Mouse (Mus musculus): Measurements from ENCODE around the gene Zfhx3.

Gene Zfhx3

GRCm38 (mm10) chr8:108706848-108707541 lies 764.6 kb downstream of the Zfhx3 start:
- no peak for DNase-seq

GRCm38 (mm10) chr8:108707576-108708281 lies 765.3 kb downstream of the Zfhx3 start:
- DNase-seq = no peak

- DNase-seq = no peak
Observed at GRCm38 (mm10) chr8:108708833-108709387, 766.5 kb downstream of the Zfhx3 start.

DNA sequence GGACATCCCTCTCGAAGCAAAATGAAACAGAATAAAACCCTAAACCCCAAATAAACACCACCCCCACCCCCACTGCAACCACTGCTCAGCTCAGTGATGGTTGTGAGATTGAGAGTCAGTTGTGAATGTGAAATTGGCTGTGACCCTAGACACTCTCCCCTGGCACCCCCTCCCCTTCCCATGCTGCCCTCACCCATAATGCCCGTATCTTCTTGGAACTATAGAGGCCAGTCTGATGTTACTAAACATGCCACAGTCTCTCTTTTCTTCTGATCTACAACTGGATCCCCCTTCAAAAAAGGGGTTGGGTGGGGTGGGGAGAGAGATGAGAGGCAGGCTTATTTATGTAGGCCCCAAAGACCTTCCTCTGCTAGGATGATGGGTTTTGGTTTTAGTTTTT lies 767.0 kb downstream of the Zfhx3 start:
- DNase-seq = no peak

- no peak for DNase-seq
Observed at GRCm38 (mm10) chr8:108709928-108710606, 767.6 kb downstream of the Zfhx3 start.

GRCm38 (mm10) chr8:108710607-108711489 lies 768.4 kb downstream of the Zfhx3 start:
- no peak for DNase-seq

GRCm38 (mm10) chr8:108711490-108711793 lies 769.0 kb downstream of the Zfhx3 start:
- no peak for DNase-seq

GRCm38 (mm10) chr8:108712001-108712411 lies 769.6 kb downstream of the Zfhx3 start:
- no peak for DNase-seq

DNA sequence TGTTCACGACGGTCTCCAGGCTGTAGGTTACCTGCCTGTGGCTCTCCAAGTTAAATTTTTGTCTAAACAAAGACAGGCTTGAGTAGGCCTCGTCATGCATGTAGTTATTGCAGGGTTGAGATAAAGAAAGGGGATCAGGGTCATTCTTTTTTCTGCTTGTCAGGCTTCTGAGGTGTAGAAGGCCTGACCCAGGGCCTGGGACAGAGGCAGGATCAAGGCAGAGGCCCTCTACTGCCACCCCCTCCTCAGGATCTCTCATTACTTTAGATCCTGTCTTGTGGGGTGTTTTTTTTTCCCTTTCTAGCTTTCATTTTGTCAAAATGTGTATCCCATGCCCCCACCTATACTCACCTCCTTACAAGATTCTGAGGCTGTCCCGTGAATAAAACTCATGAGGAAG lies 770.2 kb downstream of the Zfhx3 start:
- no peak for DNase-seq

- no peak for DNase-seq
Observed at GRCm38 (mm10) chr8:108713346-108714142, 771.1 kb downstream of the Zfhx3 start.

DNA sequence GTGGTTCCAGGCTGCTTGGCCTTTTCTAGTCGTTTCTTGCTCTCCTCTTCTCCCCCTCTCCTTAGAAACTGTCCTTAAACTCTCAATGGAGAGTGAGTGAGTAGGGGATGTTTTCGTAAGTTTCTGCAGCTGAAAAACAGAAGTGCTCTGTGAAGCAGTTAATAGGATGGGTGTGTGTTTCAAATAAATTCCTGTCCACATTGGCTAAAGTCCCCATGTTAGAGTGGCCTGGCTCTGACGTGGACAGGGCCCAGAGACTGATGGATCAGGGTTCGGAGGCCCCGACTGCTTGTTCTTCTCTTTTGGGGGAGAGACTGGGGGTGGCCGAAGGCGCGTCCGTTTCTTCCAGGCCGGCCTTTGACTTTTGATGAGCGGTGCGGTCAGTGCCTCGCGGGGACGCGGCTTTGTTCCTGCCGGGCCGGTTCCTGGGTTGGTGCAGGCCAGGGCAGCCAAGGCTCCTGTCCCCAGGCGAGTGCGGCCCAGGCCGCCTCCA lies 771.7 kb downstream of the Zfhx3 start:
- no peak for DNase-seq

DNA sequence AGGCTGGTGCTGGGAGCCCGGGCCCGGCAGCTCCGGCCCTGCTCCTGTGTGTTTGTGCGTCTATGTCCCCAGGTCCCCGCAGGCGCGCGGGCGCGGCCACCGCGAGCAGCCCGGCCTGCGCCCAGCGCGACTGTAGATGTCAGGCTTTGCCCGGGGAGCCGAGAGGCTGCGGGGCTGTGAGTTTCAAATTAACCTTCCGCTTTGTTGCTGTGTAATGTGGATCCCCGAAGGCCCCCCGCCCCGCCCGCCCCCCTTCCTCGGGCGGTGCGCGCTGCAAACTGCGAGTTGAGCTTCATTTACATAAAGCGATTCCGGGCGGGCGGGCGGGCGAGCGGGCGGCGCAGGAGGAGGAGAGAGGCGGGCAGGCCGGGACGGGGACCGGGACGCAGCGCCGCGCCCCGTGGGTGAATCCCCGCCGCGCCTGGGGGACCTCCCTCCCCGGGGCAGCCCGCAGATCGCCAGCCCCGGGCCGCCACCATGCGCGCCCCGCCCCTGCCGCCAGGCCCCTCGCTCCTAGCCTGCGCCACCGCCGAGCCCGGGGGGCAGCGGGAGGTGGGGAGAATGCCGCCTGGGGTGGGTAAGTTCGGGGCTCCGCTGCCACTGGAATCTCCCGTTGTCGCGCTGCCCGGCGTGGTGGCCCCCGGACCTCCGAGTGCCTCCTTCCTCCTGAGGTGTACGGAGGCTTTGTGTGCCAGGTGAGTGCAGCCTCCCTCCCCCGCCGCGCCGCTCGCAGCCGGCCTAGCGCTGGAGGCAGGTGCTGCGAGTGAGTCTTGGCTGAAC lies 772.4 kb downstream of the Zfhx3 start:
- peak; percentile 18 for DNase-seq

GRCm38 (mm10) chr8:108715416-108715948 lies 773.0 kb downstream of the Zfhx3 start:
- no peak for DNase-seq

- no peak for DNase-seq
Observed at GRCm38 (mm10) chr8:108716291-108716811, 773.9 kb downstream of the Zfhx3 start.

GRCm38 (mm10) chr8:108717545-108717944 lies 775.1 kb downstream of the Zfhx3 start:
- no peak for DNase-seq

DNA sequence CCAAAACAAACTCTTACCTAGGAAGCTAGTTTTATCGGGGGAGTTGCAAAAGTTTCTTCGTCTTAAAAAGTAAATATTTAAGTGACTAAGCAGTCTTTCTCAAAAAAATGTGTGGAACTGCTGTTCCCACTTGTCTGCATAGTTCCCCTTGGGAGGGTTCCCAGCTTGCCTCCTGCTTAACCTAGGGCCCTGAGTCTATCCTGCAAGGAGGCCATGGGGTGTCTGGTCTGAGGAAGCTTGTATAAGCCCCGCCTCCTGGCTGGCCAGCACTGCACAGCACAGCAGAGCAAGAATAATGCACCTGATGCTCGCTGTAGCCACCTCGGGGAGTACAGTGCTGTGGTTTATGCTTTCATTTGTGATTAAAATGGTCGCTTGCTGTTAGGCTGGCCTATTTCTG lies 775.6 kb downstream of the Zfhx3 start:
- no peak for DNase-seq

DNA sequence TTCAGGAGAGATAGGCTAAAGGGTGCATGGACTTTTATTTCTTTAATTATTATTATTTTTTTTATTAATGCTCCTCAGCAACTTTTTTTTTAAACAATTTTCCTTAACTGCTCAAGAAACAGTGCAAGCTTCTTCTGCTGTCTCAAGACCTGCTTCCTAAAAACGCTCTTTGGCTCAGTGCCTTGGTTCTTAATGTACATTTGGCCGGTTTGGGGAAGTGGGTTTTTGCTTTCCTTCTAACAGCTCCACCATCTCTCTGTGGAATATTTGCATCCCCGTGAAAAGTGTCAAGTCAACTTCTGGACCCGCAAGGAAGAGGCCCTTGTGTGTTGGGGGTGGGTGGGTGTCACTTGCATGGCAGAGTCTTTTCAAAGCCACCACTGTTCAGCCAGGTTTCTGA lies 778.4 kb downstream of the Zfhx3 start:
- DNase-seq = no peak

GRCm38 (mm10) chr8:108722671-108723513 lies 780.4 kb downstream of the Zfhx3 start:
- peak; percentile 38 for DNase-seq

- DNase-seq = no peak
Observed at GRCm38 (mm10) chr8:108723636-108724035, 781.2 kb downstream of the Zfhx3 start.
